Mouse (Mus musculus) olfactory bulb, adult 2 months (tissue): ENCODE data around the gene Zfp746. TPM values are rescaled to one million over a fixed set of nuclear protein-coding genes. Genes with fewer than 3 reads are reported as not detected.

Experiments
- H3K27ac ChIP-seq: fragments of 200-500 bp; 2 replicates; pipeline ENCODE4 v1.5.1; 2012; ENCODE audit warnings: low read depth, low read length; ENCODE audit not compliant: insufficient read depth
- H3K4me1 ChIP-seq: fragments of 200-500 bp; 2 replicates; pipeline ENCODE4 v1.6.1; 2012; ENCODE audit warnings: low read length; ENCODE audit not compliant: control insufficient read depth, insufficient read depth
- H3K4me3 ChIP-seq: fragments of 200-500 bp; 2 replicates; pipeline ENCODE4 v1.5.1; 2012; ENCODE audit warnings: mild to moderate bottlenecking, low read depth, low read length, moderate library complexity; ENCODE audit not compliant: insufficient read depth
- CTCF ChIP-seq: fragments of 200-500 bp; IDR thresholded peaks from 2 replicates; pipeline ENCODE4 v1.5.1; 2012; ENCODE audit warnings: low read depth, mild to moderate bottlenecking, low read length, moderate library complexity; ENCODE audit not compliant: insufficient read depth
- POLR2A ChIP-seq: fragments of 200-500 bp; IDR thresholded peaks from 2 replicates; pipeline ENCODE4 v1.6.1; 2012; ENCODE audit warnings: mild to moderate bottlenecking, low read depth, low read length, moderate library complexity; ENCODE audit not compliant: insufficient read depth
- WGBS: fragments of 180-500 bp; shearing (Covaris S2); methylation state at CpG from one replicate; pipeline ENCODE4 v1.1.7; 2018; 5-methylcytosine and 5-hydroxymethylcytosine counted together
- polyA plus RNA-seq: library from polyadenylated mRNA; stranded (reverse); fragments of >200 nt; gene quantifications from 2 replicates; pipeline ENCODE4 v1.2.4, GENCODE M21; 2012; ENCODE audit warnings: low replicate concordance; ENCODE audit not compliant: missing spikeins, insufficient read depth, insufficient read length

The Zfp746 gene
- polyA plus RNA-seq, 1 experiment = not detected

- Histone ChIP-seq H3K4me1 (peaks cover 10% of the 10 kb centered on the region), H3K4me3 (no peak overlapping the region), H3K27ac (peak overlapping the region; percentile 28; the same call in 1 of the 2 replicates)
- 49% methylated on average over 1 of the region's 1 CpGs for WGBS
- no peak for TF ChIP-seq CTCF
- no peak for TF ChIP-seq POLR2A
Measured at GRCm38 (mm10) chr6:48021678-48022077, 64.7 kb downstream of the Zfp746 start.

DNA sequence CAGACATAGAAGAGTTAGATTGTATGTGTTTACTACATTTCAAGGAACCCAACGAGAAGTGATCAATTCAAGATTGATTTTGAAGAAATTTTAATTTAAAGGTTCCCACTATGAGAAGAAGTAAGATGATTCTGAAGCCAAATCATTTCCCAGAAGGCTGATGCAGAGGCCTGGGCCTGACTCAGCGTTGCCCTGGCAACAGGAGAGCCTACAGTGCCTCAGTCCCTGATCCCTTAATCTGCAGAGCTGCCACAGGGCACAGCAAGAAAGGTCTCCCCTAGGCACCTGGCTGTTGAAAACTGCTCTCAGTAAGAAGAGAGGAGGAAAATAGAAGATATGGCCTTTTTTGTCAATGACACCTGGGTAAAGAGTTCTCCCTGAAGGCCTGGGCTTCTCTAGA, 66.4 kb downstream of the Zfp746 start:
- H3K4me1 ChIP-seq = peaks cover 15% of the 10 kb centered on the region
- H3K4me3 ChIP-seq = no peak overlapping the region
- 61% methylated on average over 2 of the region's 2 CpGs for WGBS
- H3K27ac ChIP-seq = no peak overlapping the region
- TF ChIP-seq CTCF (no peak), POLR2A (no peak)

DNA sequence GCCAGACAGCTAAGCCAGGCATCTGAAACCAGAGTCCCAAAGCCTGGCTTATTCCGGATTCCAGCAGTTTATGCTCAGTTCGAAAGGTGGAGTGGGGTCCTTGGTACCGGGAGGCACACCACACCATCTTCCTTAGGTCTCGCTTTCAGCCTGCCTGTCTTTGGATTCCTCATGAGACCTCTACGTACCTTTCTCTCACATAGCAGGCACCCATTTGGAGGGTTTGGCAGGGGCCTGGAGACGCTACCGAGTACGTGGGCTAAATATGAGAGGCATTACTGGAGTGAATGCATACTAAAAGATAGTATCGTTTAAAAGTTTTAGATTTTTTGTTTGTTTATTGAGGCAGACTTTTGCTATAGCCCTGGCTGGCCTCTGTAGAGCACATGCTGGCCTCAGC, 69.6 kb downstream of the Zfp746 start:
- WGBS = 94% methylated on average over 9 of the region's 9 CpGs
- TF ChIP-seq CTCF (no peak), POLR2A (no peak)
- Histone ChIP-seq H3K27ac (no peak overlapping the region), H3K4me1 (peaks cover 7% of the 10 kb centered on the region; the same call in 1 of the 2 replicates), H3K4me3 (no peak overlapping the region)

- no peak overlapping the region for H3K27ac ChIP-seq
- peak overlapping the region; percentile 41 for H3K4me3 ChIP-seq
- peaks cover 7% of the 10 kb centered on the region; the same call in 1 of the 2 replicates for H3K4me1 ChIP-seq
- TF ChIP-seq CTCF = peak; percentile 94
- no peak for TF ChIP-seq POLR2A
- WGBS = 1% methylated on average over 24 of the region's 24 CpGs
Measured at GRCm38 (mm10) chr6:48016090-48016521, 70.3 kb downstream of the Zfp746 start.

Other genes starting within 250 kb of the Zfp746 start
- not detected in 2 replicates for gene Zfp282, start 209.4 kb downstream of the Zfp746 start, polyA plus RNA-seq
- not detected in 2 replicates for gene Zfp212, start 166.1 kb downstream of the Zfp746 start, polyA plus RNA-seq
- not detected in 2 replicates for gene Zfp956, start 133.2 kb downstream of the Zfp746 start, polyA plus RNA-seq
- gene Zfp777, start 37.7 kb downstream of the Zfp746 start, polyA plus RNA-seq = not detected in 2 replicates